In genomic region chr2:167485501-167486377, GRCm38 (mm10) we compare ENCODE assay signal across 8 mouse cellular contexts. TPM values are rescaled to one million over a fixed set of nuclear protein-coding genes. Genes with fewer than 3 reads are reported as not detected.
DNase-seq lines count a peak whose midpoint lies in the region; ATAC-seq and TF ChIP-seq lines count a peak whose summit lies in the region.

No protein-coding gene starts in this region.

- DNase-seq in limb, embryonic 14.5 days (ENCODE audit: low spot score): no peak
- no peak for DNase-seq in limb, embryonic 10.5 days (ENCODE audit: low spot score)
- peak; percentile 88 for DNase-seq in adrenal gland, adult 8-10 months
- peak; percentile 87 to 89 for DNase-seq in cerebellum, postnatal 36 days
- DNase-seq in left cerebral cortex, adult 18-20 months (ENCODE audit: low spot score in 2 of 2): no peak
- no peak for DNase-seq in embryo, embryonic 9.5 days (ENCODE audit: extremely low spot score)

- no peak overlapping the region for H3K4me3 ChIP-seq in limb, embryonic 14.5 days (replicated peaks; ENCODE audit: low read length)
- H3K4me3 ChIP-seq in limb, embryonic 10.5 days: no peak overlapping the region
- no peak overlapping the region for H3K4me3 ChIP-seq in intestine, embryonic 15.5 days (replicated peaks)
- H3K4me3 ChIP-seq in olfactory bulb, adult 2 months (ENCODE audit: insufficient read depth, low read depth, low read length): no peak overlapping the region

- ATAC-seq in limb, embryonic 14.5 days (ENCODE audit: low FRiP score, low read depth): 0 out of 2 replicates have a peak, but pooled peaks have one; percentile 8
- peak; percentile 57 for ATAC-seq in intestine, embryonic 15.5 days

- no peaks in the 10 kb centered on the region for H3K27me3 ChIP-seq in limb, embryonic 14.5 days (ENCODE audit: control insufficient read depth, insufficient read depth, low read length)
- no peaks in the 10 kb centered on the region for H3K27me3 ChIP-seq in limb, embryonic 10.5 days (ENCODE audit: low read depth, poor library complexity, severe bottlenecking)
- H3K27me3 ChIP-seq in intestine, embryonic 15.5 days (replicated peaks): no peaks in the 10 kb centered on the region

- 82% methylated on average over 7 of the region's 7 CpGs for WGBS in limb, embryonic 14.5 days
- 92% methylated on average over 7 of the region's 7 CpGs for WGBS in limb, embryonic 10.5 days
- 82% methylated on average over 7 of the region's 7 CpGs for WGBS in intestine, embryonic 15.5 days
- 22% methylated on average over 7 of the region's 7 CpGs for WGBS in olfactory bulb, adult 2 months

- no peak overlapping the region for H3K27ac ChIP-seq in limb, embryonic 14.5 days (replicated peaks; ENCODE audit: low read depth, low read length)
- H3K27ac ChIP-seq in limb, embryonic 10.5 days: no peak overlapping the region
- H3K27ac ChIP-seq in intestine, embryonic 15.5 days: no peak overlapping the region; the same call in 1 of the 2 replicates
- 0 out of 2 replicates have a peak overlapping the region, but pooled peaks have one; percentile 1 for H3K27ac ChIP-seq in olfactory bulb, adult 2 months (ENCODE audit: insufficient read depth, low read depth, low read length)

- TF ChIP-seq POLR2A in limb, embryonic 14.5 days (IDR thresholded peaks at IDR 0.05; ENCODE audit: borderline replicate concordance, extremely low read depth, insufficient read depth, insufficient read length): no peak
- TF ChIP-seq POLR2A in olfactory bulb, adult 2 months (IDR thresholded peaks at IDR 0.05; ENCODE audit: insufficient read depth, low read depth, low read length): no peak

- no peak for TF ChIP-seq CTCF in olfactory bulb, adult 2 months (IDR thresholded peaks at IDR 0.05; ENCODE audit: insufficient read depth, low read depth, low read length)

- no peak overlapping the region for H3K4me2 ChIP-seq in limb, embryonic 14.5 days (replicated peaks; ENCODE audit: low read depth, low read length, severe bottlenecking)
- H3K4me2 ChIP-seq in intestine, embryonic 15.5 days (replicated peaks): no peak overlapping the region; the same call in 1 of the 2 replicates

- no peaks in the 10 kb centered on the region for H3K4me1 ChIP-seq in limb, embryonic 14.5 days (ENCODE audit: control insufficient read depth, insufficient read depth, low read length)
- peaks cover 2% of the 10 kb centered on the region; the same call in 1 of the 2 replicates for H3K4me1 ChIP-seq in limb, embryonic 10.5 days
- peaks cover 17% of the 10 kb centered on the region for H3K4me1 ChIP-seq in intestine, embryonic 15.5 days (replicated peaks)
- peaks cover 52% of the 10 kb centered on the region for H3K4me1 ChIP-seq in olfactory bulb, adult 2 months (ENCODE audit: control insufficient read depth, insufficient read depth, low read length)

- peaks cover 35% of the 10 kb centered on the region for H3K36me3 ChIP-seq in limb, embryonic 14.5 days (ENCODE audit: control insufficient read depth, insufficient read depth, low read length)
- H3K36me3 ChIP-seq in limb, embryonic 10.5 days: peaks cover 60% of the 10 kb centered on the region
- H3K36me3 ChIP-seq in intestine, embryonic 15.5 days: peaks cover 21% of the 10 kb centered on the region

- H3K9me3 ChIP-seq in limb, embryonic 14.5 days (ENCODE audit: control insufficient read depth, low read length): no peaks in the 10 kb centered on the region
- no peaks in the 10 kb centered on the region for H3K9me3 ChIP-seq in limb, embryonic 10.5 days (replicated peaks)
- no peaks in the 10 kb centered on the region for H3K9me3 ChIP-seq in intestine, embryonic 15.5 days

- H3K9ac ChIP-seq in limb, embryonic 14.5 days (ENCODE audit: low read depth, low read length, severe bottlenecking): no peak overlapping the region
- H3K9ac ChIP-seq in intestine, embryonic 15.5 days: no peak overlapping the region

RNA-seq across cellular contexts. Expression of gene Rnf114, which starts 6.7 kb away (rescaled TPM):
- 83.6 and 102 TPM in 2 replicates for polyA plus RNA-seq in limb, embryonic 14.5 days (2012; rRNA removed)
- 78.1 and 81.9 TPM in 2 replicates for polyA plus RNA-seq in limb, embryonic 14.5 days (2014; fragmentation: Nextera tagmentation; extraction: Ambion mirVana)
- 130 and 131 TPM in 2 replicates for polyA plus RNA-seq in limb, embryonic 10.5 days (2016; fragmentation: Nextera tagmentation; extraction: Ambion mirVana)
- total RNA-seq in adrenal gland, adult 8-10 months (2022): 100 to 1,000 TPM in 2 of 4 experiments, 10 to 100 TPM in 2; 74.5 to 110 (median 100) TPM
- 65.3 and 73.3 TPM in 2 replicates for polyA plus RNA-seq in intestine, embryonic 15.5 days (2015; fragmentation: Nextera tagmentation; extraction: Ambion mirVana)
- polyA plus RNA-seq in olfactory bulb, adult 2 months (2012; ENCODE audit: insufficient read depth, insufficient read length, low replicate concordance, missing spikeins): not detected in 2 replicates
- total RNA-seq in left cerebral cortex, adult 18-20 months (2021): 10 to 100 TPM; 57.9 to 58.9 TPM

RNA-seq across cellular contexts. Expression of gene Spata2, which starts 6.9 kb away (rescaled TPM):
- 17.8 and 23.0 TPM in 2 replicates for polyA plus RNA-seq in limb, embryonic 14.5 days (2012; rRNA removed)
- 12.3 and 12.4 TPM in 2 replicates for polyA plus RNA-seq in limb, embryonic 14.5 days (2014; fragmentation: Nextera tagmentation; extraction: Ambion mirVana)
- polyA plus RNA-seq in limb, embryonic 10.5 days (2016; fragmentation: Nextera tagmentation; extraction: Ambion mirVana): 19.5 and 21.5 TPM in 2 replicates
- 10 to 100 TPM; 34.8 to 49.8 (median 38.9) TPM for total RNA-seq in adrenal gland, adult 8-10 months (2022)
- 12.7 and 13.8 TPM in 2 replicates for polyA plus RNA-seq in intestine, embryonic 15.5 days (2015; fragmentation: Nextera tagmentation; extraction: Ambion mirVana)
- not detected in 2 replicates for polyA plus RNA-seq in olfactory bulb, adult 2 months (2012; ENCODE audit: insufficient read depth, insufficient read length, low replicate concordance, missing spikeins)
- 10 to 100 TPM; 76.0 to 84.0 TPM for total RNA-seq in left cerebral cortex, adult 18-20 months (2021)

RNA-seq across cellular contexts. Expression of gene Snai1, which starts 52.3 kb away (rescaled TPM):
- polyA plus RNA-seq in limb, embryonic 14.5 days (2012; rRNA removed): 123 and 187 TPM in 2 replicates
- 67.9 and 69.1 TPM in 2 replicates for polyA plus RNA-seq in limb, embryonic 14.5 days (2014; fragmentation: Nextera tagmentation; extraction: Ambion mirVana)
- polyA plus RNA-seq in limb, embryonic 10.5 days (2016; fragmentation: Nextera tagmentation; extraction: Ambion mirVana): 94.9 and 118 TPM in 2 replicates
- total RNA-seq in adrenal gland, adult 8-10 months (2022): 1 to 10 TPM; 6.5 to 9.1 (median 7.6) TPM
- 14.3 and 16.1 TPM in 2 replicates for polyA plus RNA-seq in intestine, embryonic 15.5 days (2015; fragmentation: Nextera tagmentation; extraction: Ambion mirVana)
- polyA plus RNA-seq in olfactory bulb, adult 2 months (2012; ENCODE audit: insufficient read depth, insufficient read length, low replicate concordance, missing spikeins): not detected in 2 replicates
- total RNA-seq in left cerebral cortex, adult 18-20 months (2021): 1 to 10 TPM; 1.1 to 1.2 TPM

Comparison
In these comparisons a context has a peak if more than half of its experiments do, and no peak if none do; other contexts are left out.
1. DNase-seq: peak in adrenal gland, adult 8-10 months (single experiment) and cerebellum, postnatal 36 days (2 of 2); none in limb, embryonic 14.5 days (single experiment), limb, embryonic 10.5 days (single experiment), left cerebral cortex, adult 18-20 months (0 of 2) and embryo, embryonic 9.5 days (single experiment).
2. RNA of gene Spata2, which starts 6.9 kb away (polyA plus RNA-seq): 19.5 to 21.5 TPM in limb, embryonic 10.5 days, 12.3 to 23.0 TPM in limb, embryonic 14.5 days and 12.7 to 13.8 TPM in intestine, embryonic 15.5 days; not detected in olfactory bulb, adult 2 months; every median in the first group is over 10 times any median in the second.
3. RNA of gene Snai1, which starts 52.3 kb away (polyA plus RNA-seq): 67.9 to 187 TPM in limb, embryonic 14.5 days, 94.9 to 118 TPM in limb, embryonic 10.5 days and 14.3 to 16.1 TPM in intestine, embryonic 15.5 days; not detected in olfactory bulb, adult 2 months; every median in the first group is over 10 times any median in the second.